Mouse (Mus musculus) liver, postnatal 0 days (tissue): Measurements from ENCODE around the gene Tex14.

Experiments
- CTCF ChIP-seq: sonication (generic); IDR thresholded peaks from 2 replicates; pipeline ENCODE4 v1.5.1; 2016; ENCODE audit warnings: antibody characterized with exemption, low read depth
- EP300 ChIP-seq: IDR thresholded peaks from 2 replicates; pipeline ENCODE4 v1.6.1; 2016; ENCODE audit warnings: antibody characterized with exemption, low read depth, mild to moderate bottlenecking

- no peak for TF ChIP-seq EP300
- TF ChIP-seq CTCF, result no peak
These were observed 119.1 kb downstream of the Tex14 start for GRCm38 (mm10) chr11:87523967-87524366.
